Mouse (Mus musculus): Measurements from ENCODE around the gene Dhx32.

DNA sequence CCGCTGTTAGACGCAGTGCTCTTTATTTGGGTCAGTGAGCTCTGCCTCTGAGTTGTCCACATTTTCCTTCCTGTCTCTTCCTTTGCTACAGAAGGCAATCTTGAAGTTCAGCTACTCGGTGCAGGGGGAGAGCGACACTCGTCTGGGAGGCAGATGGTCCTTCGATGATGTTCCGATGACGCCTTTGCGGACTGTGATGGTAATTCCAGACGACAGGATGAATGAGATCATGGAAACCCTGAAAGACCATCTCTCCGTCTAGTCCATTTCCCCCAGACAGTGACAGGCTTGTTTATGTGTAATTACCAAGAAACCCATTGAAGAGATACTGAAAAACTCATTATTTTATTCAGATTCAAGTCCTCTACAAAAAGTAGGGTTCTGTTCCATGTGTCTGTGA is 61.9 kb downstream of the Dhx32 start:
- TF ChIP-seq HCFC1 (IDR thresholded peaks at IDR 0.05; ENCODE audit: borderline replicate concordance, insufficient read depth, low read length) (no peak), MAFK (IDR thresholded peaks at IDR 0.05; ENCODE audit: insufficient read depth, low read depth, low read length) (no peak), CHD2 (IDR thresholded peaks at IDR 0.05; ENCODE audit: low read depth, low read length) (no peak), ZNF384 (IDR thresholded peaks at IDR 0.05; ENCODE audit: low read depth, low read length) (no peak), ZC3H11A (IDR thresholded peaks at IDR 0.05; ENCODE audit: borderline replicate concordance, low read depth, low read length) (no peak)
